Mouse (Mus musculus): ENCODE measurements around the gene Hccs.

DNA sequence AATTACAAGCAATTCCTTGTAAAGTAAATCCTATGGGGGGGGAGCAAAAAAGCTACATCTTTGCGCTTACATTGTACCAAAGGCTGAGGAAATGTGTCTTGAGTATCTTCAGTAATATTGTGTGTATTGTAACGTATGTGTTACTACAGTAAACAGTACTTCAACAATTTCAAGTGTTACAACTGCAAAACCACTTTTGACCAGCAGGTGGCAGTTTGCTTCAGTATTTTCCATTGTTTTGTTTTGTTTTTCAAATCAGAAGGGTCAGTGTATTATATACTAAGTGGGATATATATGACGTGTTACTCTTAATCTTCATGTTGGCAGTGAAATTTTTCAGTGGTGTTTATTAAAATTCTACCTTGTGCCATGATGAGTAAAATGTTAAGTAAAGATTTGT lies 16.2 kb downstream of the Hccs start:
- TF ChIP-seq CTCF (IDR thresholded peaks at IDR 0.05; ENCODE audit: extremely low read depth, insufficient read depth, low read length) = no peak
- no peak for TF ChIP-seq POLR2A (IDR thresholded peaks at IDR 0.05; ENCODE audit: extremely low read depth, insufficient read depth, low read length)

Measured in cortical plate, adult 2 months (tissue).